Mouse (Mus musculus) limb, embryonic 11.5 days (tissue): ENCODE measurements around the gene Ssh2. TPM values are rescaled to one million over a fixed set of nuclear protein-coding genes. Genes with fewer than 3 reads are reported as not detected.

ENCODE experiments used
- ATAC-seq: fragments of 200-750 bp; cut with Nextera tagmentation; 2 replicates; pipeline ENCODE4 v1.8.0; 2017; ENCODE audit warnings: low read depth; ENCODE audit not compliant: insufficient number of reproducible peaks, low FRiP score, low TSS enrichment
- DNase-seq: peaks from one replicate; pipeline ENCODE4 v3.0.0-alpha.2; 2015; ENCODE audit warnings: low spot score
- H3K27ac ChIP-seq: fragments of 300-500 bp; sonication (generic); replicated peaks from 2 replicates; pipeline ENCODE4 v1.5.1; 2014; ENCODE audit warnings: low read depth, mild to moderate bottlenecking, low read length
- H3K27me3 ChIP-seq: fragments of 300-500 bp; sonication (generic); 2 replicates; pipeline ENCODE4 v1.6.1; 2014; ENCODE audit warnings: mild to moderate bottlenecking, low read length, mixed read lengths; ENCODE audit not compliant: control insufficient read depth, insufficient read depth
- H3K36me3 ChIP-seq: fragments of 300-500 bp; sonication (generic); 2 replicates; pipeline ENCODE4 v1.6.1; 2014; ENCODE audit warnings: mild to moderate bottlenecking, low read length, moderate library complexity, mixed read lengths; ENCODE audit not compliant: control insufficient read depth, insufficient read depth
- H3K4me1 ChIP-seq: fragments of 300-500 bp; sonication (generic); 2 replicates; pipeline ENCODE4 v1.6.1; 2014; ENCODE audit warnings: low read length, mixed read lengths; ENCODE audit not compliant: control insufficient read depth, insufficient read depth
- H3K4me2 ChIP-seq: fragments of 300-500 bp; sonication (generic); 2 replicates; pipeline ENCODE4 v1.6.1; 2014; ENCODE audit warnings: low read depth, mild to moderate bottlenecking, moderate library complexity; ENCODE audit not compliant: severe bottlenecking
- H3K4me3 ChIP-seq: fragments of 300-500 bp; sonication (generic); 2 replicates; pipeline ENCODE4 v1.5.1; 2014; ENCODE audit warnings: low read depth, low read length
- H3K9ac ChIP-seq: fragments of 300-500 bp; sonication (generic); 2 replicates; pipeline ENCODE4 v1.6.1; 2014; ENCODE audit warnings: mild to moderate bottlenecking, low read length
- H3K9me3 ChIP-seq: fragments of 300-500 bp; sonication (generic); 2 replicates; pipeline ENCODE4 v1.6.1; 2016; ENCODE audit warnings: low read length; ENCODE audit not compliant: control insufficient read depth
- WGBS: fragments of 180-500 bp; shearing (Covaris S2); extraction: QIAGEN DNeasy Blood & Tissue Kit; methylation state at CpG from one replicate; pipeline ENCODE4 v1.1.7; 2014; 5-methylcytosine and 5-hydroxymethylcytosine counted together
- polyA plus RNA-seq: library from polyadenylated mRNA; unstranded; fragments of >200 nt; fragmentation: Nextera tagmentation; extraction: Ambion mirVana; gene quantifications from 2 replicates; pipeline ENCODE4 v1.2.1, GENCODE M21; 2014

Ssh2 gene
- polyA plus RNA-seq, 1 experiment from 2014 or later, result 9.9 TPM

GRCm38 (mm10) chr11:77456866-77457265 lies 240.8 kb downstream of the Ssh2 start:
- Histone ChIP-seq H3K4me2 (no peak overlapping the region), H3K4me3 (no peak overlapping the region), H3K36me3 (peaks cover 4% of the 10 kb centered on the region; the same call in 1 of the 2 replicates), H3K4me1 (peaks cover 1% of the 10 kb centered on the region; the same call in 1 of the 2 replicates), H3K9me3 (no peaks in the 10 kb centered on the region), H3K27me3 (peaks cover 6% of the 10 kb centered on the region), H3K9ac (no peak overlapping the region), H3K27ac (no peak overlapping the region)
- no peak for DNase-seq
- no peak for ATAC-seq
- 76% methylated on average over 6 of the region's 6 CpGs for WGBS

- Histone ChIP-seq H3K4me1 (peaks cover 4% of the 10 kb centered on the region; the same call in 1 of the 2 replicates), H3K36me3 (no peaks in the 10 kb centered on the region), H3K4me2 (peak overlapping the region; percentile 95), H3K4me3 (peak overlapping the region; percentile 49), H3K9ac (peak overlapping the region; percentile 50), H3K9me3 (no peaks in the 10 kb centered on the region), H3K27me3 (peaks cover 40% of the 10 kb centered on the region), H3K27ac (no peak overlapping the region)
- ATAC-seq (no peak), DNase-seq (no peak)
- WGBS, result 3% methylated on average over 6 of the region's 6 CpGs
Observed at GRCm38 (mm10) chr11:77461856-77462255, 245.8 kb downstream of the Ssh2 start.

GRCm38 (mm10) chr11:77462283-77463100 lies 246.4 kb downstream of the Ssh2 start, which contains the start of gene Coro6:
Gene Coro6 (plus strand): TSS chr11:77462411.
- H3K27me3 ChIP-seq, result peaks cover 47% of the 10 kb centered on the region
- DNase-seq, result peak; percentile 78
- H3K4me3 ChIP-seq, result peak within 1 kb of the TSS; percentile 49
- no peak within 1 kb of the TSS for H3K27ac ChIP-seq
- no peaks in the 10 kb centered on the region for H3K36me3 ChIP-seq
- H3K9me3 ChIP-seq, result no peaks in the 10 kb centered on the region
- under 1% methylated on average over 67 of the region's 73 CpGs for WGBS
- peaks cover 4% of the 10 kb centered on the region; the same call in 1 of the 2 replicates for H3K4me1 ChIP-seq
- H3K9ac ChIP-seq, result peak within 1 kb of the TSS; percentile 50
- peak; percentile 77 for ATAC-seq
- peak within 1 kb of the TSS; percentile 95 for H3K4me2 ChIP-seq

GRCm38 (mm10) chr11:77463101-77463445 lies 247.0 kb downstream of the Ssh2 start:
- ATAC-seq (no peak), DNase-seq (no peak)
- no peaks in the 10 kb centered on the region for H3K9me3 ChIP-seq
- peaks cover 4% of the 10 kb centered on the region; the same call in 1 of the 2 replicates for H3K4me1 ChIP-seq
- no peaks in the 10 kb centered on the region for H3K36me3 ChIP-seq
- no peak overlapping the region for H3K27ac ChIP-seq
- H3K4me2 ChIP-seq, result peak overlapping the region; percentile 95; the same call in 1 of the 2 replicates
- 36% methylated on average over 8 of the region's 8 CpGs for WGBS
- H3K4me3 ChIP-seq, result no peak overlapping the region
- peaks cover 53% of the 10 kb centered on the region for H3K27me3 ChIP-seq
- H3K9ac ChIP-seq, result no peak overlapping the region

GRCm38 (mm10) chr11:77463786-77464185 lies 247.7 kb downstream of the Ssh2 start:
- ATAC-seq (no peak), DNase-seq (no peak)
- Histone ChIP-seq H3K4me3 (no peak overlapping the region), H3K36me3 (no peaks in the 10 kb centered on the region), H3K27ac (no peak overlapping the region), H3K9ac (no peak overlapping the region), H3K4me1 (peaks cover 4% of the 10 kb centered on the region; the same call in 1 of the 2 replicates), H3K27me3 (peaks cover 55% of the 10 kb centered on the region), H3K9me3 (no peaks in the 10 kb centered on the region), H3K4me2 (no peak overlapping the region)
- 80% methylated on average over 10 of the region's 10 CpGs for WGBS

- ATAC-seq, result no peak
Observed at GRCm38 (mm10) chr11:77464684-77465083, 248.6 kb downstream of the Ssh2 start.

GRCm38 (mm10) chr11:77465111-77465510 lies 249.0 kb downstream of the Ssh2 start:
- no peak overlapping the region for H3K4me2 ChIP-seq
- H3K9me3 ChIP-seq, result no peaks in the 10 kb centered on the region
- no peaks in the 10 kb centered on the region for H3K36me3 ChIP-seq
- no peak overlapping the region for H3K4me3 ChIP-seq
- H3K27me3 ChIP-seq, result peaks cover 55% of the 10 kb centered on the region
- peaks cover 4% of the 10 kb centered on the region; the same call in 1 of the 2 replicates for H3K4me1 ChIP-seq
- WGBS, result 59% methylated on average over 3 of the region's 3 CpGs
- no peak overlapping the region for H3K27ac ChIP-seq
- DNase-seq (no peak), ATAC-seq (no peak)
- H3K9ac ChIP-seq, result no peak overlapping the region

More at GRCm38 (mm10) chr11:77464684-77465083, 248.6 kb downstream of the Ssh2 start:
- Histone ChIP-seq H3K4me3 (no peak overlapping the region), H3K9ac (no peak overlapping the region), H3K4me2 (no peak overlapping the region), H3K4me1 (peaks cover 4% of the 10 kb centered on the region; the same call in 1 of the 2 replicates), H3K27ac (no peak overlapping the region), H3K36me3 (no peaks in the 10 kb centered on the region), H3K27me3 (peaks cover 55% of the 10 kb centered on the region), H3K9me3 (no peaks in the 10 kb centered on the region)
- 63% methylated on average over 4 of the region's 4 CpGs for WGBS
- no peak for DNase-seq

- no peaks in the 10 kb centered on the region; the same call in 1 of the 2 replicates for H3K36me3 ChIP-seq
- no peak for DNase-seq
- no peaks in the 10 kb centered on the region for H3K9me3 ChIP-seq
- H3K27ac ChIP-seq, result no peak overlapping the region
- 34% methylated on average over 9 of the region's 9 CpGs for WGBS
- H3K4me2 ChIP-seq, result peak overlapping the region; percentile 27; the same call in 1 of the 2 replicates
- H3K4me1 ChIP-seq, result peaks cover 4% of the 10 kb centered on the region; the same call in 1 of the 2 replicates
- H3K4me3 ChIP-seq, result no peak overlapping the region
- ATAC-seq, result no peak
- no peak overlapping the region for H3K9ac ChIP-seq
- H3K27me3 ChIP-seq, result peaks cover 52% of the 10 kb centered on the region
Observed at GRCm38 (mm10) chr11:77466544-77466943, 250.5 kb downstream of the Ssh2 start.
